Mouse (Mus musculus) cortical plate, adult 2 months (tissue): Measurements from ENCODE around the gene Prpf38a. TPM values are rescaled to one million over a fixed set of nuclear protein-coding genes. Genes with fewer than 3 reads are reported as not detected.
A peak's percentile ranks its signal among the peaks of the same experiment; 100 is the strongest.

Source experiments
- H3K27ac ChIP-seq: fragments of 200-500 bp; 2 replicates; pipeline ENCODE4 v1.5.1; 2012; ENCODE audit warnings: low read length, control low read depth, inconsistent platforms; ENCODE audit not compliant: insufficient read depth
- H3K4me1 ChIP-seq: fragments of 200-500 bp; 2 replicates; pipeline ENCODE4 v1.6.1; 2011; ENCODE audit warnings: low read length; ENCODE audit not compliant: control insufficient read depth, insufficient read depth
- H3K4me3 ChIP-seq: fragments of 200-500 bp; 2 replicates; pipeline ENCODE4 v1.5.1; 2011; ENCODE audit warnings: mild to moderate bottlenecking, low read length, control low read depth; ENCODE audit not compliant: insufficient read depth
- CTCF ChIP-seq: fragments of 200-500 bp; IDR thresholded peaks from 2 replicates; pipeline ENCODE4 v1.5.1; 2011; ENCODE audit warnings: mild to moderate bottlenecking, control low read depth, low read length; ENCODE audit not compliant: insufficient read depth; ENCODE audit errors: extremely low read depth
- POLR2A ChIP-seq: fragments of 200-500 bp; IDR thresholded peaks from 2 replicates; pipeline ENCODE4 v1.6.1; 2011; ENCODE audit warnings: mild to moderate bottlenecking, low read length, control low read depth; ENCODE audit not compliant: insufficient read depth; ENCODE audit errors: extremely low read depth
- polyA plus RNA-seq: library from polyadenylated mRNA; depleted of rRNA; stranded (reverse); fragments of >200 nt; gene quantifications from 2 replicates; pipeline ENCODE4 v1.2.3, GENCODE M21; 2012; rRNA removed

The Prpf38a gene
- 27.8 and 28.8 TPM in 2 replicates for polyA plus RNA-seq

- Histone ChIP-seq H3K27ac (no peak within 1 kb of the TSS), H3K4me3 (peak within 1 kb of the TSS; percentile 89), H3K4me1 (no peaks in the 10 kb centered on the region)
- TF ChIP-seq POLR2A (peak; percentile 49), CTCF (no peak)
These were observed at the start of gene Prpf38a, which contains the start of gene Orc1 for GRCm38 (mm10) chr4:108578840-108579742. Gene Prpf38a, minus strand, starts transcription at chr4:108579336. Gene Orc1, plus strand, starts transcription at chr4:108579423.

- Histone ChIP-seq H3K4me1 (no peaks in the 10 kb centered on the region; the same call in 1 of the 2 replicates), H3K4me3 (no peak overlapping the region), H3K27ac (no peak overlapping the region)
- TF ChIP-seq POLR2A (no peak), CTCF (no peak)
These were observed 47.9 kb upstream of the Prpf38a start for GRCm38 (mm10) chr4:108627066-108627465.

- H3K4me3 ChIP-seq = no peak overlapping the region
- H3K4me1 ChIP-seq = peaks cover 5% of the 10 kb centered on the region; the same call in 1 of the 2 replicates
- TF ChIP-seq POLR2A = no peak
- H3K27ac ChIP-seq = no peak overlapping the region
These were observed 42.4 kb upstream of the Prpf38a start for GRCm38 (mm10) chr4:108621504-108621903.

DNA sequence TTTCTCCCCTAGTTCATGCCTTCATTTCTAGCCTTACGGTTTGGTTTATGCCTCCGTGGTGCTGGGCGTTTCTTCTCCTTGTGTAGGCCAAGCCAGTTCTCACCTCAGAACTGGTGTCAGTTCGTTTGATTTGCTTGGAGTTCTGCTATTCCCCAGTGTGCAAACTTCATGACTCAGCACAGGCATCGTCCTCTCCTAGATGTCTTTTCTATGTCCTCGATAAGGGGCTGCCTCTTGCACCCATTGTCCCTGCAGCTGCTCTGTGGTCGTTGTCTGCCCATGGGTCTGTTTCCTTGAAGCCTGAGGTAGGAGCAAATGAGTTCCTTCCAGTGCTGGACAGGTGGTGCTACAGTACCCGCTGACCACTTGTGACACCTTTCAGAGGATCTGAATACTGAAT, 41.4 kb upstream of the Prpf38a start:
- Histone ChIP-seq H3K4me1 (peaks cover 5% of the 10 kb centered on the region; the same call in 1 of the 2 replicates), H3K4me3 (peak overlapping the region; percentile 88), H3K27ac (peak overlapping the region; percentile 73; the same call in 1 of the 2 replicates)
- TF ChIP-seq POLR2A = no peak

- H3K4me1 ChIP-seq = peaks cover 5% of the 10 kb centered on the region; the same call in 1 of the 2 replicates
- H3K27ac ChIP-seq = peak within 1 kb of the TSS; percentile 73
- TF ChIP-seq POLR2A (peak; percentile 77), CTCF (no peak)
- peak within 1 kb of the TSS; percentile 88 for H3K4me3 ChIP-seq
These were observed 40.6 kb upstream of the Prpf38a start, which contains the start of gene Cc2d1b for GRCm38 (mm10) chr4:108619587-108620341. Gene Cc2d1b, plus strand, starts transcription at chr4:108619940.

- peaks cover 5% of the 10 kb centered on the region; the same call in 1 of the 2 replicates for H3K4me1 ChIP-seq
- peak overlapping the region; percentile 25 for H3K27ac ChIP-seq
- TF ChIP-seq CTCF = no peak
- no peak for TF ChIP-seq POLR2A
- H3K4me3 ChIP-seq = peak overlapping the region; percentile 88
These were observed 40.0 kb upstream of the Prpf38a start for GRCm38 (mm10) chr4:108619165-108619564.

DNA sequence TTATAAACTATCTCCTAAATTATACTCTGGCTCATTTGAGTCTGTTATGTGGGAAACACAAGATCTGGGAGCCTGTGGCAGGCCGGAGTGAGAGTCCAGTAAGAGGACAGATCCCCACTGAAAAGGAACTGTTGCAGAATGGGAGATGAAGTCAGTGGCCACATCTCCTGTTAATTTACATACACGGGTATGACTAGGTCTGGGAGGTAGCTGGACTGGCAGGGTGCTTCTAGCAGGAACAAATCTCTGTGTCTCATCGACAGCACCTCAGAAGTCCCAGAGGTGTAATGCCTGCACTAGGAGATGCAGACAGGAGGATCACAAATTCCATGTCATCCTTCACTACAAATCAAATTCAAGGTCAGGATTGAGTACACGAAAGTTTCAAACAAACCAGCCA, 39.5 kb upstream of the Prpf38a start:
- no peak for TF ChIP-seq CTCF
- TF ChIP-seq POLR2A = no peak
- peaks cover 5% of the 10 kb centered on the region; the same call in 1 of the 2 replicates for H3K4me1 ChIP-seq
- H3K4me3 ChIP-seq = peak overlapping the region; percentile 88; the same call in 1 of the 2 replicates
- no peak overlapping the region for H3K27ac ChIP-seq

GRCm38 (mm10) chr4:108610935-108611334, 31.8 kb upstream of the Prpf38a start:
- Histone ChIP-seq H3K4me3 (no peak overlapping the region), H3K4me1 (no peaks in the 10 kb centered on the region; the same call in 1 of the 2 replicates), H3K27ac (no peak overlapping the region)
- TF ChIP-seq CTCF = no peak
- TF ChIP-seq POLR2A = no peak

DNA sequence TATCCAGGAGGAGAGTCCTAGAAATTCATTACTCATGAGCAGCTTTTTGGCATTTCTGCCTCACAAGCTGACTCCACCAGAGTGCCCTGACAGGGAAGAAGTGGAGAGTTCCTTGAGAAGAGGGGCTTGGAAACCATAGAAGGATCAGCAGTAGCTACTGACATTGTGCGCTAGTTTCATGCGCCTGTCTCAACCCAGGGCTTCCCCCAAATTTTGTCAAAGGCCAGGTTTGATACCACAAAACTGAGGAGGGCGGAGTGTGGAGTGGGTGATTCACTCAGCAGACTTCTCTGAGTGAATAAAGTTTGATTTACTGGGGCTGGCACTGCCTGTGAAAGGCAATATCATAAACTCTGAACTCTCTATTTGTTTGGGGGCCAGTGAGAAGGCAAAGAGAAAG, 29.5 kb upstream of the Prpf38a start:
- TF ChIP-seq CTCF (no peak), POLR2A (no peak)
- Histone ChIP-seq H3K4me1 (no peaks in the 10 kb centered on the region; the same call in 1 of the 2 replicates), H3K27ac (no peak overlapping the region), H3K4me3 (no peak overlapping the region)

GRCm38 (mm10) chr4:108601870-108602269, 22.7 kb upstream of the Prpf38a start:
- Histone ChIP-seq H3K4me1 (no peaks in the 10 kb centered on the region), H3K4me3 (no peak overlapping the region), H3K27ac (no peak overlapping the region)
- TF ChIP-seq CTCF (no peak), POLR2A (no peak)
